Mouse (Mus musculus) hindbrain, embryonic 12.5 days (tissue): Measurements from ENCODE around the gene Scube2. TPM values are rescaled to one million over a fixed set of nuclear protein-coding genes. Genes with fewer than 3 reads are reported as not detected.

ENCODE experiments used
- polyA plus RNA-seq: library from polyadenylated mRNA; unstranded; fragments of >200 nt; fragmentation: Nextera tagmentation; extraction: Ambion mirVana; gene quantifications from 2 replicates; pipeline ENCODE4 v1.2.1, GENCODE M21; 2016

Scube2 gene
- polyA plus RNA-seq, 1 experiment from 2014 or later = 2.4 TPM

Other genes starting within 250 kb of the Scube2 start
- 40.3 and 45.3 TPM in 2 replicates for gene St5, start 162.1 kb downstream of the Scube2 start, polyA plus RNA-seq
- gene Akip1, start 162.0 kb downstream of the Scube2 start, polyA plus RNA-seq = 15.4 and 18.2 TPM in 2 replicates
- 0.74 and 0.78 TPM in 2 replicates for gene BC051019, start 141.8 kb downstream of the Scube2 start, polyA plus RNA-seq
- 0.47 TPM in 1 of 2 replicates, not detected in the other for gene Ascl3, start 134.0 kb downstream of the Scube2 start, polyA plus RNA-seq
- 62.5 and 69.9 TPM in 2 replicates for gene Tmem9b, start 112.8 kb downstream of the Scube2 start, polyA plus RNA-seq
- gene Nrip3, start 83.7 kb downstream of the Scube2 start, polyA plus RNA-seq = 1.3 and 1.4 TPM in 2 replicates
- 54.4 and 56.5 TPM in 2 replicates for gene Dennd5a, start 94.8 kb upstream of the Scube2 start, polyA plus RNA-seq
- gene Tmem41b, start 121.2 kb upstream of the Scube2 start, polyA plus RNA-seq = 72.0 and 88.0 TPM in 2 replicates
- gene Ipo7, start 152.6 kb upstream of the Scube2 start, polyA plus RNA-seq = 47.1 and 47.9 TPM in 2 replicates
- 23.5 and 23.7 TPM in 2 replicates for gene Zfp143, start 195.5 kb upstream of the Scube2 start, polyA plus RNA-seq